Mouse (Mus musculus) spleen, adult 2 months (tissue): ENCODE measurements around the gene Arhgap40.

Experiments used
- CTCF ChIP-seq: fragments of 200-500 bp; IDR thresholded peaks from 2 replicates; pipeline ENCODE4 v1.5.1; 2011; ENCODE audit warnings: mild to moderate bottlenecking, inconsistent platforms; ENCODE audit not compliant: insufficient read depth, insufficient read length, insufficient replicate concordance; ENCODE audit errors: extremely low read depth
- POLR2A ChIP-seq: fragments of 200-500 bp; IDR thresholded peaks from 2 replicates; pipeline ENCODE4 v1.6.1; 2011; ENCODE audit warnings: low read depth, low read length, inconsistent platforms

DNA sequence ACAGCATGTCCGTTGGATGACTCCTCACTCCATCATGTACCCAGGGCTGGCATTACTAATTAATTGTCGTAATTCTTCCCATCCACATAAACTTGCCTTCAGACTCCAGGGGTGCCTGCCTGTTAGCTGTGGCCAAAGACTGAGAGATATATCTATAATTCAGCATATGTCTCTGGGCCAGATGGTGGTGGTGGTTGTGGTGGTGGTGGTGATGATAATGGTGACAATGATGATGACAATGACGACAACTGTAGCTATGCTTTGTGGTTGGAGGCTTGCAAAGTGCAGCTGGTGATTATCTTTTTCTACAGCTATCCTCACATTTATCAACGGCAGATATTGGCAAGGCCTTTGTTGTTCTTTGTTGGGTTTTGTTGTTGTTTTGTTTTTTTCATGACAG, 80.8 kb downstream of the Arhgap40 start:
- TF ChIP-seq POLR2A (no peak), CTCF (no peak)
